Mouse (Mus musculus): Measurements from ENCODE around the gene Lclat1.

- TF ChIP-seq POLR2A (IDR thresholded peaks at IDR 0.05; ENCODE audit: borderline replicate concordance, extremely low read depth, insufficient read depth, insufficient read length, poor library complexity, severe bottlenecking): no peak
- TF ChIP-seq CTCF (IDR thresholded peaks at IDR 0.05; ENCODE audit: borderline replicate concordance, extremely low read depth, insufficient read depth, insufficient read length): no peak
These were observed 61.7 kb downstream of the Lclat1 start for GRCm38 (mm10) chr17:73169461-73169860.
